Mouse (Mus musculus) CH12.LX (cell line): ENCODE measurements around the gene Hlcs. TPM values are rescaled to one million over a fixed set of nuclear protein-coding genes. Genes with fewer than 3 reads are reported as not detected.

Experiments
- DNase-seq: peaks from one replicate; pipeline ENCODE4 v3.0.0-alpha.2; 2013; ENCODE audit errors: extremely low read depth
- H3K27ac ChIP-seq: 2 replicates; pipeline ENCODE4 v1.5.1; 2012; ENCODE audit warnings: low read depth, mild to moderate bottlenecking, control low read depth, moderate library complexity; ENCODE audit not compliant: insufficient read depth
- H3K27me3 ChIP-seq: replicated peaks from 2 replicates; pipeline ENCODE3; 2012; ENCODE audit warnings: inconsistent platforms
- H3K36me3 ChIP-seq, 2 experiments: replicated peaks in 1 of 2; 2 replicates each; pipeline versions ENCODE3 to v1.6.1; 2012; ENCODE audit warnings: inconsistent platforms in 1 of 2, low read length in 1 of 2, mild to moderate bottlenecking in 1 of 2, mixed read lengths in 1 of 2, moderate library complexity in 1 of 2; ENCODE audit not compliant: control insufficient read depth in 1 of 2, insufficient read depth in 1 of 2
- H3K4me1 ChIP-seq, 2 experiments: 2 replicates each; pipeline ENCODE4 v1.6.1; 2012; ENCODE audit warnings: inconsistent platforms in 1 of 2, moderate library complexity in 1 of 2; ENCODE audit not compliant: insufficient read depth in 2 of 2, control insufficient read depth in 1 of 2
- H3K4me2 ChIP-seq: 2 replicates; pipeline ENCODE4 v1.6.1; 2012; ENCODE audit warnings: low read depth, mild to moderate bottlenecking, control low read depth; ENCODE audit not compliant: poor library complexity, insufficient read depth, severe bottlenecking
- H3K4me3 ChIP-seq, 3 experiments: fragments of 150-350 bp in 1 of 3; sonication (generic) in 1 of 3; replicated peaks in 1 of 3; 2 replicates each; pipeline versions ENCODE3 to v1.5.1; 2011 to 2012; ENCODE audit warnings: low read depth in 2 of 3, low read length in 2 of 3, mild to moderate bottlenecking in 2 of 3, moderate library complexity in 2 of 3, control low read depth in 1 of 3, improper control_type of control experiment in 1 of 3, inconsistent platforms in 1 of 3, mixed read lengths in 1 of 3; ENCODE audit not compliant: poor library complexity in 1 of 3
- H3K79me2 ChIP-seq: replicated peaks from 2 replicates; pipeline ENCODE4 v1.6.1; 2012; ENCODE audit warnings: mild to moderate bottlenecking, moderate library complexity; ENCODE audit not compliant: control insufficient read depth, poor library complexity, insufficient read depth, severe bottlenecking; ENCODE audit errors: extremely low read depth
- H3K9ac ChIP-seq: 2 replicates; pipeline ENCODE4 v1.6.1; 2012; ENCODE audit warnings: low read depth, mild to moderate bottlenecking, control low read depth, moderate library complexity; ENCODE audit not compliant: insufficient read depth
- H3K9me3 ChIP-seq: replicated peaks from 2 replicates; pipeline ENCODE3; 2012; ENCODE audit warnings: low read length, inconsistent platforms, mixed read lengths
- CHD1 ChIP-seq: IDR thresholded peaks from 2 replicates; pipeline ENCODE4 v1.6.1; 2012; ENCODE audit warnings: low read depth, low read length, improper control_type of control experiment, inconsistent platforms
- CTCF ChIP-seq, 2 experiments: IDR thresholded peaks in 1 of 2; conservative IDR thresholded peaks in 1 of 2; 2 replicates each; pipeline ENCODE4 v1.5.1; 2011 to 2012; ENCODE audit warnings: low read depth in 2 of 2, low read length in 2 of 2, improper control_type of control experiment in 1 of 2, inconsistent platforms in 1 of 2, mild to moderate bottlenecking in 1 of 2, moderate library complexity in 1 of 2
- E2F4 ChIP-seq: IDR thresholded peaks from 2 replicates; pipeline ENCODE4 v1.6.1; 2011; ENCODE audit warnings: low read depth, low read length, improper control_type of control experiment; ENCODE audit not compliant: insufficient replicate concordance
- ELF1 ChIP-seq: IDR thresholded peaks from 2 replicates; pipeline ENCODE4 v1.6.1; 2014; ENCODE audit warnings: low read depth, mild to moderate bottlenecking, inconsistent platforms, low read length, improper control_type of control experiment
- JUND ChIP-seq: conservative IDR thresholded peaks from 2 replicates; pipeline ENCODE4 v1.6.1; 2011; ENCODE audit warnings: low read depth, low read length, improper control_type of control experiment
- KAT2A ChIP-seq: IDR thresholded peaks from 2 replicates; pipeline ENCODE4 v1.6.1; 2012; ENCODE audit warnings: low read length, improper control_type of control experiment, inconsistent platforms; ENCODE audit not compliant: insufficient replicate concordance
- MAFK ChIP-seq: IDR thresholded peaks from 2 replicates; pipeline ENCODE4 v1.6.1; 2011; ENCODE audit warnings: low read length, improper control_type of control experiment; ENCODE audit not compliant: insufficient replicate concordance
- MAX ChIP-seq: IDR thresholded peaks from 2 replicates; pipeline ENCODE4 v1.6.1; 2011; ENCODE audit warnings: low read length, improper control_type of control experiment
- MAZ ChIP-seq: IDR thresholded peaks from 2 replicates; pipeline ENCODE4 v1.6.1; 2012; ENCODE audit warnings: low read depth, mild to moderate bottlenecking, inconsistent platforms, low read length, improper control_type of control experiment, moderate library complexity
- MEF2A ChIP-seq: IDR thresholded peaks from 2 replicates; pipeline ENCODE4 v1.6.1; 2014; ENCODE audit warnings: low read depth, mild to moderate bottlenecking, inconsistent platforms, low read length, improper control_type of control experiment, borderline replicate concordance
- MXI1 ChIP-seq: IDR thresholded peaks from 2 replicates; pipeline ENCODE4 v1.6.1; 2011; ENCODE audit warnings: mild to moderate bottlenecking, low read depth, low read length, improper control_type of control experiment
- MYC ChIP-seq: IDR thresholded peaks from 2 replicates; pipeline ENCODE4 v1.6.1; 2011; ENCODE audit warnings: low read depth, mild to moderate bottlenecking, improper control_type of control experiment, low read length
- POLR2AphosphoS2 ChIP-seq: IDR thresholded peaks from 2 replicates; pipeline ENCODE4 v1.6.1; 2011; ENCODE audit warnings: low read depth, low read length, improper control_type of control experiment
- SIN3A ChIP-seq: IDR thresholded peaks from 2 replicates; pipeline ENCODE4 v1.6.1; 2012; ENCODE audit warnings: low read length, improper control_type of control experiment, inconsistent platforms
- SMC3 ChIP-seq: IDR thresholded peaks from 2 replicates; pipeline ENCODE4 v1.6.1; 2011; ENCODE audit warnings: low read depth, low read length, improper control_type of control experiment
- TBP ChIP-seq: conservative IDR thresholded peaks from 2 replicates; pipeline ENCODE4 v1.6.1; 2011; ENCODE audit warnings: low read depth, low read length, improper control_type of control experiment
- UBTF ChIP-seq: IDR thresholded peaks from 2 replicates; pipeline ENCODE4 v1.6.1; 2012; ENCODE audit warnings: low read depth, mild to moderate bottlenecking, inconsistent platforms, low read length, improper control_type of control experiment, moderate library complexity
- USF2 ChIP-seq: conservative IDR thresholded peaks from 2 replicates; pipeline ENCODE4 v1.6.1; 2011; ENCODE audit warnings: low read depth, low read length, improper control_type of control experiment
- ZC3H11A ChIP-seq: IDR thresholded peaks from 2 replicates; pipeline ENCODE4 v1.6.1; 2012; ENCODE audit warnings: low read depth, mild to moderate bottlenecking, inconsistent platforms, low read length, improper control_type of control experiment
- ZKSCAN1 ChIP-seq: IDR thresholded peaks from 2 replicates; pipeline ENCODE4 v1.6.1; 2012; ENCODE audit warnings: low read depth, inconsistent platforms, low read length, improper control_type of control experiment, borderline replicate concordance
- dilution Hi-C: fragments of 300-500 bp; cut with MboI; formaldehyde crosslinking; loops from 2 replicates; pipeline ENCODE4 v1.14.3; 2020; ENCODE audit warnings: low sequenced_read_pairs; ENCODE audit not compliant: extremely low pct_unique_long_range_greater_than_20kb, extremely low pct_ligation_motif_present
- in situ Hi-C: fragments of 300-500 bp; cut with MboI; formaldehyde crosslinking; loops from 3 replicates; pipeline ENCODE4 v1.14.3; 2019; ENCODE audit warnings: low sequenced_read_pairs, low pct_ligation_motif_present, low pct_unique_long_range_greater_than_20kb, mixed read lengths
- polyA plus RNA-seq: library from polyadenylated mRNA; unstranded; fragments of >175 nt; gene quantifications from 2 replicates; pipeline ENCODE4 v1.2.1, GENCODE M21; 2012; ENCODE audit warnings: low read depth; ENCODE audit not compliant: insufficient read length
- total RNA-seq, 2 experiments: library from RNA; depleted of rRNA; stranded (reverse); fragments of 300-350 nt in 1 of 2; fragments of >200 nt in 1 of 2; gene quantifications; 2 replicates each; pipeline ENCODE4 v1.2.3; 2012 to 2014

Hlcs gene
- total and polyA plus RNA-seq, 3 experiments = 5.3 to 12.5 (median 9.4) TPM

GRCm38 (mm10) chr16:94311931-94312330, 1.4 kb downstream of the Hlcs start:
- Histone ChIP-seq H3K9me3 (no peaks in the 10 kb centered on the region), H3K4me3 (peak overlapping the region in 2 of 3 experiments; percentile 72 to 76), H3K27ac (no peak overlapping the region), H3K27me3 (peaks cover 1% of the 10 kb centered on the region), H3K9ac (peak overlapping the region; percentile 74), H3K36me3 (peaks cover 0 to 14% of the 10 kb centered on the region in 2 experiments), H3K79me2 (no peaks in the 10 kb centered on the region), H3K4me1 (peaks cover 2 to 25% of the 10 kb centered on the region in 2 experiments; a peak in 3 of 4 replicates), H3K4me2 (peak overlapping the region; percentile 76)
- no peak for DNase-seq
- dilution Hi-C loops (no loop called here), in situ Hi-C loops (no loop called here)
- TF ChIP-seq KAT2A (no peak), UBTF (no peak), POLR2AphosphoS2 (no peak), ZC3H11A (no peak), E2F4 (no peak), TBP (no peak), CHD1 (no peak), MEF2A (no peak), ZKSCAN1 (no peak), CTCF (conservative IDR thresholded peaks at IDR 0.05 in 1 of 2, IDR thresholded peaks at IDR 0.05 in 1 of 2; ENCODE audit: low read depth in 2 of 2, low read length in 2 of 2) (no peak), MAX (no peak), ELF1 (no peak), USF2 (no peak), SIN3A (no peak), MXI1 (no peak), MAZ (no peak), SMC3 (no peak), MYC (no peak), MAFK (no peak)

- peaks cover 2 to 25% of the 10 kb centered on the region in 2 experiments; a peak in 3 of 4 replicates for H3K4me1 ChIP-seq
- no peak overlapping the region for H3K27ac ChIP-seq
- H3K4me3 ChIP-seq = no peak overlapping the region
- peak overlapping the region; percentile 74 for H3K9ac ChIP-seq
- dilution Hi-C loops (no loop called here), in situ Hi-C loops (no loop called here)
- TF ChIP-seq JUND = no peak
- no peaks in the 10 kb centered on the region for H3K79me2 ChIP-seq
- H3K4me2 ChIP-seq = peak overlapping the region; percentile 76; the same call in 1 of the 2 replicates
- H3K27me3 ChIP-seq = peaks cover 1% of the 10 kb centered on the region
- H3K9me3 ChIP-seq = no peaks in the 10 kb centered on the region
- H3K36me3 ChIP-seq = peaks cover 0 to 18% of the 10 kb centered on the region in 2 experiments
- no peak for DNase-seq
Measured at GRCm38 (mm10) chr16:94311416-94311815, 2.0 kb downstream of the Hlcs start.
